Mouse (Mus musculus) MEL (cell line): Measurements from ENCODE around the gene Evi2a.

Source experiments
- CHD2 ChIP-seq: IDR thresholded peaks from 2 replicates; pipeline ENCODE4 v1.6.1; 2011; ENCODE audit warnings: low read length, improper control_type of control experiment
- CTCF ChIP-seq, 3 experiments: IDR thresholded peaks in 2 of 3; conservative IDR thresholded peaks in 1 of 3; 2 replicates each; pipeline ENCODE4 v1.5.1; 2011 to 2012; ENCODE audit warnings: low read length in 3 of 3, low read depth in 2 of 3, mild to moderate bottlenecking in 2 of 3, improper control_type of control experiment in 1 of 3, inconsistent platforms in 1 of 3, mixed read lengths in 1 of 3, moderate library complexity in 1 of 3; ENCODE audit not compliant: control insufficient read depth in 1 of 3, insufficient read depth in 1 of 3, poor library complexity in 1 of 3, severe bottlenecking in 1 of 3
- MAZ ChIP-seq: IDR thresholded peaks from 2 replicates; pipeline ENCODE4 v1.6.1; 2012; ENCODE audit warnings: low read depth, mild to moderate bottlenecking, inconsistent platforms, low read length, improper control_type of control experiment
- NELFE ChIP-seq: IDR thresholded peaks from 2 replicates; pipeline ENCODE4 v1.6.1; 2011; ENCODE audit warnings: low read depth, low read length, improper control_type of control experiment
- NRF1 ChIP-seq: IDR thresholded peaks from 2 replicates; pipeline ENCODE4 v1.6.1; 2014; ENCODE audit warnings: low read depth, mild to moderate bottlenecking, inconsistent platforms, low read length, improper control_type of control experiment, moderate library complexity; ENCODE audit not compliant: poor library complexity, insufficient read depth, severe bottlenecking
- RAD21 ChIP-seq: IDR thresholded peaks from 2 replicates; pipeline ENCODE4 v1.6.1; 2011; ENCODE audit warnings: mild to moderate bottlenecking, low read depth, low read length, improper control_type of control experiment
- ZNF384 ChIP-seq: IDR thresholded peaks from 2 replicates; pipeline ENCODE4 v1.6.1; 2012; ENCODE audit warnings: low read depth, mild to moderate bottlenecking, inconsistent platforms, low read length, improper control_type of control experiment

DNA sequence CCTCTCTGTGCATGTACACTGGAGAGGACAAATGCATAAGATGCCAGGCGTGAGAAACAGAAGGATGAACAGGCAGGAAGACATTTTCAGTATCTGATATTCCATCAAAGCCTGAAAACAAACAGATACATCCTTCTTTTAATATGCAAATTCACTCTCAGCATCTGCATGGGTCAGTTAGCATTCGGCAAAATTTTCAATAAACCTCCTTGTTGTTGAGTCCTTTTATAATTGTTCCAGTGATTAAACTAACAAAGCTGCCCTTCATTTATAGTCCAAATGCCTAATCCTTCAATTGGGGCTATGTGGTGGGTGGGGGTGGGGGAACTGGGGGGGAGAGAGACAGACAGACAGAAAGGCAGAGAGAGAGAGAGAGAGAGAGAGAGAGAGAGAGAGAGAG lies 27.5 kb downstream of the Evi2a start:
- TF ChIP-seq CTCF (IDR thresholded peaks at IDR 0.05 in 2 of 3, conservative IDR thresholded peaks at IDR 0.05 in 1 of 3; ENCODE audit: control insufficient read depth in 1 of 3, insufficient read depth in 1 of 3, low read depth in 2 of 3, low read length in 3 of 3, poor library complexity in 1 of 3, severe bottlenecking in 1 of 3) = no peak
- TF ChIP-seq NELFE = no peak
- no peak for TF ChIP-seq CHD2
- no peak for TF ChIP-seq NRF1
- TF ChIP-seq ZNF384 = no peak
- TF ChIP-seq RAD21 = no peak
- no peak for TF ChIP-seq MAZ
